Mouse (Mus musculus): ENCODE data around the gene Ccdc71. TPM values are rescaled to one million over a fixed set of nuclear protein-coding genes. Genes with fewer than 3 reads are reported as not detected.

Gene Ccdc71
- 3.0 TPM for polyA plus RNA-seq (2014; fragmentation: Illumina TruSeq; extraction: RNeasy Lipid Tissue Mini Kit (QIAGEN cat#74804); ENCODE audit: low read depth, low replicate concordance)

DNA sequence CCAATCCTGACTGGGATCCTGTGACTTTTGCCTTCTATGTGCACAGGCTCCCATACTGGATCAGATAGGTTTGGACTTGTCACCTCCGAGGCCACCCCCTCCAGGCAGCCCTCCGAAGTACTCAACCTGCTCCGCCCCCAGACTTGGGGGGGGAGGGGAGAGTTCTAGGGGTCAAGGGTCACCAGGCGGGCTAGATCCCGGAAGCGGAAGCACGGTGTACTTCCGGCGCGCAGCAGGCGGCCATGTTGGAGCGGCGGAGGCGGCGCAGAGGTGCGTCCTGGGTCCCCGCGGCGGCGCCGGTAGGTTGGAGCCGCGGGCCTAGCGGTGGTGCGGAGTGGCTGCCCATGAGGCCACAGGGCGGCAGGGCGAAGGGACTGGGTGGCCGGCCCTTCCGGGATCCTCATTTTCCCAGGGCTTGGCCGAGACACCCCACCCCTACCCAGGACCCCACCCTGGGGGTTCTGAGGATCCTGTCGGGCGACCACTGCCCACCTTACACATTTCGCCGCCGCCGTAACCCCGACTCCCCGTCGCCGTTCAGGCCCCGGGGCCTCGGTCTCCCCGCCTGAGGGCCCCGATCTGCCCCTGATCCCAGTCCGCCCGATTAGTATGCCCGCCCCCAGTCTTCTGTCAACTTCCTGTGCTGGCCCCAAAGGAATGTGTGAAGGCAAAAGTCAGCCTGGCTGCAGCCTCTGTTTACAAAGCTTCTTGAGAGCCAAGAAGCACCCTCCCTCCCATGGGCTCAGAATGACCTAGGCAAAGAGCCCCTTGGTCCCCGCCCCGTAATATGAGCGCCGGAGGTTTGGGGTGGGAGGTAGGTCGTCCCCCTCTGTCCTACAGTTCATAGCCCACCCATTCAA is at the start of gene Ccdc71:
Ccdc71 (plus strand) TSS at position 209 of the 860 bp plus-strand sequence.

DNA sequence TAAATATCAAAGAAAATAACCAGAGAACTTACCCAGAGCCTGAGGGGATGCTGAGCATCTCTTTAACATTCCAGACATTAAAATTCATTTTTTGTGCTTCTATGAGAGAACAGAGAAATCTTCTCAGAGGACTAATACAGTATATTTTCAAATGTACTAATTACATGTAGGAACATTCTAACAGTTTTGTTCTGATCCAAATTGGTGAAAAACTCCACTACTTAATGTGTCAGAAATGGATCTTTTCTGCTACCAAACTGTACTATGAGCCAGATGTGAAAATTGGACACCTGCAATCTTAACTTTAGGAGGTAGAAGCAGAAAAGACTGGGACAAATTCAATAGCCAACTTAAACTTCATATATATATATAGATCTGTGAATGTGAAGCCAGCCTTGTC is 31.9 kb upstream of the Ccdc71 start, which contains the start of gene Ccdc36:
Ccdc36 (minus strand) TSS at position 101 of the 400 bp plus-strand sequence.

DNA sequence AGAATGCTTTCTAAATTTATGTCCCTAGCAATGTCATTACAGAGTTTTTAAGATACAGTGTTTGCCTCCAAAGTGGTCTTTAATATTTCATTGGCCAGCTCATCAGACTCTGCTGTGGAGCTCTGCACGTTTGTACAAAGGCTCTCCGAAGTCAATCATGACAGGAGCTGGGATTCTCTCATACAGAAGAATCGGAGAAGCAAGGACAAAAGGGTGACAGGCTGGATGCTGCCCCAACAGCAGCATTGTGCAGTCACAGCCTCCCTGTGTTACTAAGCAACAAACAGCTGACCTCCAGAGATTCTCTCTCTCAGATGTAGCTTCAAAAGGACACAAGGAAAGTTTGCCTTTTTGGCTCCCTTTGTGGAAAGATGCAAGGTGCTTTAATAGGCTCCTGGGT is 24.1 kb upstream of the Ccdc71 start, which contains the start of gene BC048562:
BC048562 (plus strand) TSS at position 301 of the 400 bp plus-strand sequence.

DNA sequence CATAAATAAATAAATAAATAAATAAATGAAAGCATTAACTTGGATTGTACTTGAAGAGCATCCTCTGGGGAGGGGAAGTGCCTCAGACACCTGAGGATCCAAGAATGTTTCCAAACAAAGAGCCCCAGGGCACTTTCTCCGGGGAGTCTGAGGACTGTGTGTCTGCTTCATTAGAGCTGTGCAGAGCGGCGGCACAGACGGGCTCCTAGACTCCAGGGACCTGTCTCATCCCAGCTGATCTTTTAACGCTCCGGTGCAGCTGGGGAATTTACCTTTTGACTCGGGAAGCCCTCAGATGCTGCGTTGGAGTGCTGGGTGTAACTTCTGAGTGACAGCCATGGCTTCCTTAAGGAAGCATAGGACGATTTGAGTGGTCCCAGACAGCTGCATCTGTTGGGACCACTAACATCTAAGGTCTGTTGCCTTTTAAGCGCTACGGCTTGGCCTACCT is 879 bp downstream of the Ccdc71 start, which contains the start of gene Klhdc8b:
Klhdc8b (minus strand) TSS at position 401 of the 451 bp plus-strand sequence.

DNA sequence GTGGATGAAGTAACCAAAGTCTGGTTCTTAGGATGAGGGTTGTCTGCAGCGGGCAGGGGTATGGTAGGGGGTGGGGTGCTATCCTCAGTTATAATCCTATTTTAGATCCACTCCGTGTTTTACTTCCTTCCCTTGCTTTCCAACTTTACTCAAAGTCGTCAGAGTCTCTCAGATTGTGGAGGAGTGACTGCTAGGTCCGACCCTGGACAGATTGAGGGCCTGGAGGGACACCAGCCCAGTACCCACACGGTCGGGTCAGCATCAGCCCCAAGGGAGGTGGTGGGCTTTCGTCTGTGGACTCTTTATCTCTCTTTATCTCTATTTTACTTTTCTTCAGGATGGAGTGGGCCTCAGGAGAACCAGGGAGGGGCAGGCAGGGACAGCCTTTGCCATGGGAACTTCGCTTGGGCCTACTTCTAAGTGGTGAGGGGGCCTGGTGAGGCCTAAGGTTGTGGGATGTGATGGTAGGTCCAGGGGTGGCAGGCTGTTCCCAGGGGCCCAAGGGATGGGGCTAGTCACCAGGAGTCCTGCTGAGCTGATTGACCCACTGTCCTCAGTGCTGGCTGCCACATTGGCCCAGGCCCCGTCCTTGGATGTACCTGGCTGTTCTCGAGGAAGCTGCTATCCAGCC is 19.5 kb downstream of the Ccdc71 start, which contains the start of gene Lamb2:
Lamb2 (plus strand) TSS at position 16 of the 631 bp plus-strand sequence.

DNA sequence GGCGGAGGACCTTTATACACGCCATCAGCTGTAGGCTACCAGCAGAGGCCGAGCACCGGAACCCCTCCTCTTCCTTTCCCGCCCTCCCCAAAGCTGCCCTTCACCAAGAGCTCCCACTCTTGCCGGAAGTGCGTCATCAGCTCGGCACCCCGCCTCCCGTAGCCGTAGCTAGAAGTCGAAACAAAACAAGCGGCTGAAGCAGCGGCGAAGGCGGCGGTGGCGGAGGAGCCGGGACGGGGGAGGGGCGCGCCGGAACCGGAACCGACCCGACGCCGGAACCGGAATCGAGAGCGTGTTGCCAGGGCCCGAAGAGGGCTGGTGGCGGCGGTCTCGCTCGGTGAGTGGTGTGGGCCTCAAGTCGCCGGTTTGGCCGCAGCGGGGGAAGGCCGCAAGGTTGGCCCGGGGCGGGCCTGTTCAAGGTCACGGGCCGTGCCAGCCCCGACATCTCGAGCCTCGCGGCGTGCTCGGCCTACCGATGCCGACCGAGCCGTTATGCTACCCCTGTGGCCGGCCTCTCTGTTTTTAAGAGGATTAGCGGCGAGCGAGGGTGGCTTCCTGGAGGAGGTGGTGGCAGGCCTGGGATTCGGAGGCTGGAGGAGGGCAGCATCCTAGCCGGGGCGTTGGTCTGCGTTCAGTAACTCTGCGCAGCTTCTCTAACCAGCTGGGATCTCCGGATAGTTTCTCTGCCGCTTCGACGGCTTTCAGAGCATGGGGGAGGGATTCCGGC is 30.4 kb downstream of the Ccdc71 start, which contains the start of gene Usp19:
Usp19 (plus strand) TSS at position 44 of the 727 bp plus-strand sequence.

DNA sequence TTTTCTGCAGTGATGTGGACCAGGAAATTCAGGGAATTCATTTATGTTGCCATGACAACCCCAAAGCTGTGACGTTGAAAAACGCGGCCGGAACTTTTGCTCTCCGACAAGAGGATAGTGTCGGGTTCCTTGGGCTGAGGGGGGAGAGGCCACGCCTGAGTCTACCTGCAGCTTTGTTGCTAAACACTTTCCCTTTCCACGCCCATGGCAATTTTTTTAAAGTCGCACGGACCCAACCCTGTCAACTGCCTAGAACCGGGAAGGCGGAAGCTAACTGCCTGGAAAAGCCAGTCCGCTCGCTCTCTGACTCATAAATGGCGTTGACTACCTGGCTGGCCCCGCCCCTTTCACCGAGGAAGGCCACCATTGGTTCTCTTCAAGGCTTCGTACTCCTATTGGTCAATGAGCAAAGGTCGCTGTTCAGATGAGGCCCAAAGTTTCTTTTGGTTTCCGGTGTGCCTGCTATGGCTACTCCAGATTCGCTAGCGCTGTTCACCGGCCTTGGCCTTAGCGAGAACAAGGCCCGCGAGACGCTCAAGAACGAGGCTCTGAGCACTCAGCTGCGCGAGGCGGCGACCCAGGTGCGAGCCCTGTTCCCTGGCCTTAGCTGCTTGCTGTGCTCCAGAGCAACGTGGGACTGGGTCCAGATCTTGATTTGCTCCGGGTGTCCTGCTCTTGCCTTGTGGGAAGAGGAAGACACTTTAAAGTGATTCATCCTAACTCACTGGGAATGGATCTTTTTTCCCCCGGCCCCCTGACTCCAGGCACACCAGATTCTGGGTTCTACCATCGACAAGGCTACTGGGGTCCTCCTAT is 47.5 kb downstream of the Ccdc71 start, which contains the start of gene Qars:
Qars (plus strand) TSS at position 88 of the 816 bp plus-strand sequence.

Other genes with a start within 250 kb of the Ccdc71 start
- 10.4 TPM for gene Dag1, start 196.6 kb upstream of the Ccdc71 start, polyA plus RNA-seq (2014; fragmentation: Illumina TruSeq; extraction: RNeasy Lipid Tissue Mini Kit (QIAGEN cat#74804); ENCODE audit: low read depth, low replicate concordance)
- gene Nicn1, start 170.1 kb upstream of the Ccdc71 start, polyA plus RNA-seq (2014; fragmentation: Illumina TruSeq; extraction: RNeasy Lipid Tissue Mini Kit (QIAGEN cat#74804); ENCODE audit: low read depth, low replicate concordance), result 24.1 TPM
- gene Amt, start 163.7 kb upstream of the Ccdc71 start, polyA plus RNA-seq (2014; fragmentation: Illumina TruSeq; extraction: RNeasy Lipid Tissue Mini Kit (QIAGEN cat#74804); ENCODE audit: low read depth, low replicate concordance), result 1.4 TPM
- 114 TPM for gene Rhoa, start 154.4 kb upstream of the Ccdc71 start, polyA plus RNA-seq (2014; fragmentation: Illumina TruSeq; extraction: RNeasy Lipid Tissue Mini Kit (QIAGEN cat#74804); ENCODE audit: low read depth, low replicate concordance)
- gene Tcta, start 154.4 kb upstream of the Ccdc71 start, polyA plus RNA-seq (2014; fragmentation: Illumina TruSeq; extraction: RNeasy Lipid Tissue Mini Kit (QIAGEN cat#74804); ENCODE audit: low read depth, low replicate concordance), result 17.0 TPM
- gene Gpx1, start 121.6 kb upstream of the Ccdc71 start, polyA plus RNA-seq (2014; fragmentation: Illumina TruSeq; extraction: RNeasy Lipid Tissue Mini Kit (QIAGEN cat#74804); ENCODE audit: low read depth, low replicate concordance), result 1.8 TPM
- gene Usp4, start 112.7 kb upstream of the Ccdc71 start, polyA plus RNA-seq (2014; fragmentation: Illumina TruSeq; extraction: RNeasy Lipid Tissue Mini Kit (QIAGEN cat#74804); ENCODE audit: low read depth, low replicate concordance), result 93.9 TPM
- 278 TPM for gene 1700102P08Rik, start 67.7 kb upstream of the Ccdc71 start, polyA plus RNA-seq (2014; fragmentation: Illumina TruSeq; extraction: RNeasy Lipid Tissue Mini Kit (QIAGEN cat#74804); ENCODE audit: low read depth, low replicate concordance)
- 8.6 TPM for gene Ccdc36, start 32.0 kb upstream of the Ccdc71 start, polyA plus RNA-seq (2014; fragmentation: Illumina TruSeq; extraction: RNeasy Lipid Tissue Mini Kit (QIAGEN cat#74804); ENCODE audit: low read depth, low replicate concordance)
- 10.4 TPM for gene BC048562, start 24.0 kb upstream of the Ccdc71 start, polyA plus RNA-seq (2014; fragmentation: Illumina TruSeq; extraction: RNeasy Lipid Tissue Mini Kit (QIAGEN cat#74804); ENCODE audit: low read depth, low replicate concordance)
- gene Klhdc8b, start 1.1 kb downstream of the Ccdc71 start, polyA plus RNA-seq (2014; fragmentation: Illumina TruSeq; extraction: RNeasy Lipid Tissue Mini Kit (QIAGEN cat#74804); ENCODE audit: low read depth, low replicate concordance), result 1.3 TPM
- gene Lamb2, start 19.2 kb downstream of the Ccdc71 start, polyA plus RNA-seq (2014; fragmentation: Illumina TruSeq; extraction: RNeasy Lipid Tissue Mini Kit (QIAGEN cat#74804); ENCODE audit: low read depth, low replicate concordance), result 2.0 TPM
- gene Usp19, start 30.1 kb downstream of the Ccdc71 start, polyA plus RNA-seq (2014; fragmentation: Illumina TruSeq; extraction: RNeasy Lipid Tissue Mini Kit (QIAGEN cat#74804); ENCODE audit: low read depth, low replicate concordance), result 14.4 TPM
- gene Qars, start 47.2 kb downstream of the Ccdc71 start, polyA plus RNA-seq (2014; fragmentation: Illumina TruSeq; extraction: RNeasy Lipid Tissue Mini Kit (QIAGEN cat#74804); ENCODE audit: low read depth, low replicate concordance), result 74.8 TPM
- 151 TPM for gene Qrich1, start 56.3 kb downstream of the Ccdc71 start, polyA plus RNA-seq (2014; fragmentation: Illumina TruSeq; extraction: RNeasy Lipid Tissue Mini Kit (QIAGEN cat#74804); ENCODE audit: low read depth, low replicate concordance)
- 69.5 TPM for gene Impdh2, start 99.8 kb downstream of the Ccdc71 start, polyA plus RNA-seq (2014; fragmentation: Illumina TruSeq; extraction: RNeasy Lipid Tissue Mini Kit (QIAGEN cat#74804); ENCODE audit: low read depth, low replicate concordance)
- gene Ndufaf3, start 106.9 kb downstream of the Ccdc71 start, polyA plus RNA-seq (2014; fragmentation: Illumina TruSeq; extraction: RNeasy Lipid Tissue Mini Kit (QIAGEN cat#74804); ENCODE audit: low read depth, low replicate concordance), result 28.8 TPM
- gene Dalrd3, start 109.4 kb downstream of the Ccdc71 start, polyA plus RNA-seq (2014; fragmentation: Illumina TruSeq; extraction: RNeasy Lipid Tissue Mini Kit (QIAGEN cat#74804); ENCODE audit: low read depth, low replicate concordance), result 5.2 TPM
- gene Wdr6, start 118.2 kb downstream of the Ccdc71 start, polyA plus RNA-seq (2014; fragmentation: Illumina TruSeq; extraction: RNeasy Lipid Tissue Mini Kit (QIAGEN cat#74804); ENCODE audit: low read depth, low replicate concordance), result 0.83 TPM
- gene P4htm, start 137.1 kb downstream of the Ccdc71 start, polyA plus RNA-seq (2014; fragmentation: Illumina TruSeq; extraction: RNeasy Lipid Tissue Mini Kit (QIAGEN cat#74804); ENCODE audit: low read depth, low replicate concordance), result 0.14 TPM
- gene Arih2, start 188.9 kb downstream of the Ccdc71 start, polyA plus RNA-seq (2014; fragmentation: Illumina TruSeq; extraction: RNeasy Lipid Tissue Mini Kit (QIAGEN cat#74804); ENCODE audit: low read depth, low replicate concordance), result 266 TPM
- 32.2 TPM for gene Slc25a20, start 201.6 kb downstream of the Ccdc71 start, polyA plus RNA-seq (2014; fragmentation: Illumina TruSeq; extraction: RNeasy Lipid Tissue Mini Kit (QIAGEN cat#74804); ENCODE audit: low read depth, low replicate concordance)
- gene Prkar2a, start 228.8 kb downstream of the Ccdc71 start, polyA plus RNA-seq (2014; fragmentation: Illumina TruSeq; extraction: RNeasy Lipid Tissue Mini Kit (QIAGEN cat#74804); ENCODE audit: low read depth, low replicate concordance), result 714 TPM

Data from testis, adult 10 weeks (tissue).